Mouse (Mus musculus) ES-E14 (cell line): ENCODE results near the gene Zbtb49. TPM values are rescaled to one million over a fixed set of nuclear protein-coding genes. Genes with fewer than 3 reads are reported as not detected.

Experiments
- DNase-seq: peaks from one replicate; pipeline ENCODE4 v3.0.0-alpha.2; 2013; ENCODE audit warnings: low read depth, low spot score
- H3K27ac ChIP-seq: 2 replicates; pipeline ENCODE4 v1.5.1; 2012; ENCODE audit warnings: low read depth, mild to moderate bottlenecking, low read length, moderate library complexity, mixed read lengths; ENCODE audit not compliant: poor library complexity, insufficient read depth, severe bottlenecking
- H3K36me3 ChIP-seq: 2 replicates; pipeline ENCODE4 v1.6.1; 2012; ENCODE audit warnings: mild to moderate bottlenecking, low read length, moderate library complexity, mixed read lengths; ENCODE audit not compliant: control insufficient read depth, poor library complexity, insufficient read depth, severe bottlenecking
- H3K4me1 ChIP-seq, 2 experiments: fragments of 150-350 bp in 1 of 2; sonication (generic) in 1 of 2; 2 replicates each; pipeline ENCODE4 v1.6.1; 2012; ENCODE audit warnings: low read length in 2 of 2, mild to moderate bottlenecking in 1 of 2, mixed read lengths in 1 of 2; ENCODE audit not compliant: control insufficient read depth in 2 of 2, insufficient read depth in 2 of 2, poor library complexity in 1 of 2
- H3K4me3 ChIP-seq, 2 experiments: fragments of 150-350 bp in 1 of 2; sonication (generic) in 1 of 2; 2 replicates each; pipeline ENCODE4 v1.5.1; 2012; ENCODE audit warnings: low read length in 2 of 2, low read depth in 1 of 2, mild to moderate bottlenecking in 1 of 2, mixed read lengths in 1 of 2; ENCODE audit not compliant: insufficient read depth in 1 of 2, poor library complexity in 1 of 2, severe bottlenecking in 1 of 2
- H3K9ac ChIP-seq: 2 replicates; pipeline ENCODE4 v1.6.1; 2012; ENCODE audit warnings: low read depth, mild to moderate bottlenecking, low read length, mixed read lengths; ENCODE audit not compliant: poor library complexity, insufficient read depth, severe bottlenecking
- H3K9me3 ChIP-seq: fragments of 150-350 bp; sonication (generic); 2 replicates; pipeline ENCODE4 v1.6.1; 2012; ENCODE audit warnings: low read depth, mild to moderate bottlenecking, low read length; ENCODE audit not compliant: control insufficient read depth, insufficient read depth
- CHD2 ChIP-seq: IDR thresholded peaks from 2 replicates; pipeline ENCODE4 v1.6.1; 2014; ENCODE audit warnings: mild to moderate bottlenecking, low read depth, low read length, inconsistent platforms
- HCFC1 ChIP-seq: IDR thresholded peaks from 2 replicates; pipeline ENCODE4 v1.6.1; 2012; ENCODE audit warnings: low read length, inconsistent platforms, borderline replicate concordance; ENCODE audit not compliant: insufficient read depth
- MAFK ChIP-seq: IDR thresholded peaks from 2 replicates; pipeline ENCODE4 v1.6.1; 2014; ENCODE audit warnings: mild to moderate bottlenecking, low read depth, low read length, inconsistent platforms; ENCODE audit not compliant: insufficient read depth
- ZC3H11A ChIP-seq: IDR thresholded peaks from 2 replicates; pipeline ENCODE4 v1.6.1; 2012; ENCODE audit warnings: low read depth, mild to moderate bottlenecking, inconsistent platforms, low read length, borderline replicate concordance
- ZNF384 ChIP-seq: IDR thresholded peaks from 2 replicates; pipeline ENCODE4 v1.6.1; 2012; ENCODE audit warnings: low read depth, low read length, inconsistent platforms
- in situ Hi-C, 2 experiments: fragments of 600-800 bp; cut with MboI; formaldehyde crosslinking; loops; one replicate each; pipeline ENCODE4 v1.15.1; 2025; ENCODE audit warnings: low sequenced_read_pairs in 2 of 2, inconsistent platforms in 1 of 2; ENCODE audit not compliant: unreplicated experiment in 2 of 2
- total RNA-seq: library from RNA; depleted of rRNA; stranded (reverse); fragments of 300-350 nt; gene quantifications from 2 replicates; pipeline ENCODE4 v1.2.3, GENCODE M21; 2012; rRNA removed

The Zbtb49 gene
- total RNA-seq, 1 experiment = 18.3 TPM

DNA sequence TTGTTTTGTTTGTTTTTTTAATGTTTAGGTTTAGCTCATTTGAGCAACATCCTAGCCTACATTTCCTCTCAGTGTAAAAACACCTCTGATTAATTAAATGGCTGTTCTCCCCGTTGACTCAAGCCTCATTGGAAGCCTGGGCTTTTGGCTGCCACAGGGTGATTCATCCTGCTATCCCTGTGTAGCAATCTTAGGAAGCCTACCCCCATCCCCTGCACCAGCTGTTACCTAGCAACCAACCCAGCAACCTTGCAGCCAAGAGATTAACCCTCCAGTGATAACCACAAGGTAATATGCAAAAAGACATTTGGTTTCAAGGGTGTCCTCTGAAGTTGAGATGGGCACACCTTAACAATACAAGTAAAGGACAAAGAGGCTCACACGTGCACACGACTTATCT lies 69.0 kb downstream of the Zbtb49 start:
- H3K4me3 ChIP-seq = no peak overlapping the region
- in situ Hi-C loops = no loop called here
- no peak overlapping the region for H3K27ac ChIP-seq
- no peak overlapping the region for H3K9ac ChIP-seq
- no peaks in the 10 kb centered on the region for H3K4me1 ChIP-seq
- no peaks in the 10 kb centered on the region for H3K9me3 ChIP-seq
- TF ChIP-seq ZNF384 = no peak
- no peak for TF ChIP-seq CHD2
- no peak for TF ChIP-seq HCFC1
- TF ChIP-seq MAFK = no peak
- H3K36me3 ChIP-seq = no peaks in the 10 kb centered on the region
- no peak for DNase-seq

DNA sequence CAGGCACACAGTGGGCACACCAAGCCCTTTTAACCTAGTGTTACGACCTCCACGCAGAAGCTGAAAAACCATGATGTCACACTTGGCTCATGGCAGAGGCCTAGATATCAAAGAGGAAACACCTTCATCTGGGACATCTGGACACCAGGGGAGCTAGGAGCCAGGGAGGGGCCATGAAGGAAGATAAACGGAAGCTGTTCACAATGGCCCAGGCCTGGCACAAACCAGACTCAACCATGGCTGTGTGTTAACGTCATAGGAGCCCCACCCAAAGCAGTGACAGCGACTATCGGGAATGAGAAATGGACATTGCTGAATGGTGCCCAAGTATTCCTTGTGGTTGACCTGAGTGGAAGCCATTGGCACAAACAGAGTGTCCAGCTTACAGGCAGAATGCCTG lies 73.7 kb downstream of the Zbtb49 start:
- DNase-seq = no peak
- Histone ChIP-seq H3K9ac (no peak overlapping the region), H3K9me3 (no peaks in the 10 kb centered on the region), H3K4me1 (no peaks in the 10 kb centered on the region), H3K4me3 (no peak overlapping the region), H3K27ac (no peak overlapping the region), H3K36me3 (no peaks in the 10 kb centered on the region)
- in situ Hi-C loops = no loop called here
- TF ChIP-seq HCFC1 (no peak), MAFK (no peak)

DNA sequence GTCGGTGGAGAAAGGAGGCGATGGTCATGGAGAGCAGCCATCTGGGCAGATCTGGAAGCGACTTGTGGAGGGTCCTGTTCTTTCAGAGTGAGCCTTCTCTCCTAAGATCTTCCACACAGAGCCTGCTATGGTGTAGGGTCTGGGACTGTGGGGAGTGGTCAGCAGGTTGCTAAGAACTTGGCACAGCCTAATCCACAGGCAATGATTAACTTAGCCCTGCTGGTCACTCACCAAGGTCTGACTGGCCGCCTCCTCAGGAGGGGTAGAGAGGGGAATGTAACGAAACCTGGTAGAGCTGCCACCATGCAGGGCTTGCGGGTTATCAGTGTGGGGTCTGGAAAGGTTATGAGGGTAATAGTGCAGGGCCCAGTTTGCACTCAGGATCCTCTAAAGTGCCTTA lies 79.4 kb downstream of the Zbtb49 start:
- H3K4me1 ChIP-seq = no peaks in the 10 kb centered on the region
- H3K9me3 ChIP-seq = no peaks in the 10 kb centered on the region
- DNase-seq = no peak
- TF ChIP-seq ZNF384 = no peak
- no peak for TF ChIP-seq ZC3H11A
- TF ChIP-seq MAFK = no peak
- TF ChIP-seq CHD2 = no peak
- TF ChIP-seq HCFC1 = no peak
- no peak overlapping the region for H3K9ac ChIP-seq
- no peak overlapping the region for H3K27ac ChIP-seq
- H3K4me3 ChIP-seq = no peak overlapping the region
- in situ Hi-C loops = no loop called here
- no peaks in the 10 kb centered on the region for H3K36me3 ChIP-seq

Other genes starting within 250 kb of the Zbtb49 start
- 11.0 and 16.8 TPM in 2 replicates for gene Stx18, start 181.7 kb downstream of the Zbtb49 start, total RNA-seq
- gene Nsg1, start 60.5 kb downstream of the Zbtb49 start, total RNA-seq = 2.9 and 5.0 TPM in 2 replicates
- gene Lyar, start within 50 bp of the Zbtb49 start, total RNA-seq = 93.2 and 124 TPM in 2 replicates
- gene Tmem128, start 39.7 kb upstream of the Zbtb49 start, total RNA-seq = 47.7 and 62.5 TPM in 2 replicates
- 1.2 and 1.5 TPM in 2 replicates for gene Otop1, start 55.5 kb upstream of the Zbtb49 start, total RNA-seq
- gene Drd5, start 98.9 kb upstream of the Zbtb49 start, total RNA-seq = not detected in 2 replicates